Mouse (Mus musculus): ENCODE measurements at regions not wholly inside any gene's neighbourhood (a gene's known extent, or its start where the extent isn't known, plus 50 kb on each side); places are given as distances from the start of the nearest gene placed in this dataset.
"Not testable (repeated sequence)": the region's sequence is repeated elsewhere in the genome, so short reads cannot be mapped to it uniquely, and the experiment has no call there.

GRCm38 (mm10) chr1:140840579-140840978 lies 594.6 kb downstream of the Kcnt2 start:
- WGBS: 89% methylated on average over 2 of the region's 2 CpGs
- no peaks in the 10 kb centered on the region for H3K36me3 ChIP-seq (ENCODE audit: control insufficient read depth, insufficient read depth, low read length)

GRCm38 (mm10) chr1:140848053-140848452 lies 602.1 kb downstream of the Kcnt2 start:
- H3K4me2 ChIP-seq (ENCODE audit: low read length); H3K4me3 ChIP-seq (ENCODE audit: low read depth, low read length); H3K9me3 ChIP-seq (replicated peaks; ENCODE audit: control insufficient read depth, low read length); H3K27me3 ChIP-seq (replicated peaks; ENCODE audit: control insufficient read depth, insufficient read depth, low read length); H3K27ac ChIP-seq (ENCODE audit: low read depth, low read length); ATAC-seq; H3K36me3 ChIP-seq (ENCODE audit: control insufficient read depth, insufficient read depth, low read length); H3K4me1 ChIP-seq (ENCODE audit: control insufficient read depth, insufficient read depth, low read length); H3K9ac ChIP-seq (ENCODE audit: low read length); DNase-seq (ENCODE audit: low spot score): not testable (repeated sequence)
- 81% methylated on average over 3 of the region's 3 CpGs for WGBS

More at GRCm38 (mm10) chr1:140840579-140840978, 594.6 kb downstream of the Kcnt2 start:
- Histone ChIP-seq H3K27me3 (replicated peaks; ENCODE audit: control insufficient read depth, insufficient read depth, low read length) (no peaks in the 10 kb centered on the region), H3K27ac (ENCODE audit: low read depth, low read length) (no peak overlapping the region), H3K9ac (ENCODE audit: low read length) (no peak overlapping the region), H3K4me1 (ENCODE audit: control insufficient read depth, insufficient read depth, low read length) (no peaks in the 10 kb centered on the region), H3K4me3 (ENCODE audit: low read depth, low read length) (no peak overlapping the region), H3K4me2 (ENCODE audit: low read length) (no peak overlapping the region), H3K9me3 (replicated peaks; ENCODE audit: control insufficient read depth, low read length) (no peaks in the 10 kb centered on the region)
- DNase-seq (ENCODE audit: low spot score): no peak
- ATAC-seq: no peak

GRCm38 (mm10) chr1:140851568-140851967 lies 605.6 kb downstream of the Kcnt2 start:
- H3K9me3 ChIP-seq (replicated peaks; ENCODE audit: control insufficient read depth, low read length): no peaks in the 10 kb centered on the region
- no peaks in the 10 kb centered on the region for H3K36me3 ChIP-seq (ENCODE audit: control insufficient read depth, insufficient read depth, low read length)
- H3K27ac ChIP-seq (ENCODE audit: low read depth, low read length): no peak overlapping the region
- H3K4me3 ChIP-seq (ENCODE audit: low read depth, low read length): no peak overlapping the region
- H3K4me1 ChIP-seq (ENCODE audit: control insufficient read depth, insufficient read depth, low read length): no peaks in the 10 kb centered on the region
- no peaks in the 10 kb centered on the region for H3K27me3 ChIP-seq (replicated peaks; ENCODE audit: control insufficient read depth, insufficient read depth, low read length)
- ATAC-seq (no peak), DNase-seq (ENCODE audit: low spot score) (no peak)
- H3K9ac ChIP-seq (ENCODE audit: low read length): no peak overlapping the region
- H3K4me2 ChIP-seq (ENCODE audit: low read length): no peak overlapping the region

Data from forebrain, embryonic 14.5 days (tissue).